Mouse (Mus musculus) spleen, adult 12 weeks (tissue): ENCODE data around the gene Bach2.

Experiments used
- DNase-seq: peaks from one replicate; pipeline ENCODE4 v3.0.0; 2022; ENCODE audit warnings: low spot score

Gene Bach2

DNA sequence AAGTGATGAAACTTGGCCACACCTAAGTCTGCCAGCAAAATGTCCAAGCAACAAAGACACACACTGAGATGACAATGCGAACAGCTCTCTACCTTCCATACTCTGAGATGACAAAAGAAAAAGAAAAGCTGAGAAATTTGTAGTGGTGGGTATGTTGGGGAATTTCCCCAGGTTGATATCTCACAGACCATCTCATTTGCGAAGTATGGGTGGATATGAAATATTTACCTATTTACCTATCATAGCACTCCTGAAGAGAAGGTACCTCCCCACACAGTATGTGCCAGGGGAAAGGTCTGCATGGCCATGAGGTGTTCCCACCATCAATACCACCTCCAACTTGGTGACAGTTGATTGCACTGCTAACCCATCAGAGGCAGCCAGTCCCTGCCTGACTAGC lies 13.4 kb upstream of the Bach2 start:
- no peak for DNase-seq

DNA sequence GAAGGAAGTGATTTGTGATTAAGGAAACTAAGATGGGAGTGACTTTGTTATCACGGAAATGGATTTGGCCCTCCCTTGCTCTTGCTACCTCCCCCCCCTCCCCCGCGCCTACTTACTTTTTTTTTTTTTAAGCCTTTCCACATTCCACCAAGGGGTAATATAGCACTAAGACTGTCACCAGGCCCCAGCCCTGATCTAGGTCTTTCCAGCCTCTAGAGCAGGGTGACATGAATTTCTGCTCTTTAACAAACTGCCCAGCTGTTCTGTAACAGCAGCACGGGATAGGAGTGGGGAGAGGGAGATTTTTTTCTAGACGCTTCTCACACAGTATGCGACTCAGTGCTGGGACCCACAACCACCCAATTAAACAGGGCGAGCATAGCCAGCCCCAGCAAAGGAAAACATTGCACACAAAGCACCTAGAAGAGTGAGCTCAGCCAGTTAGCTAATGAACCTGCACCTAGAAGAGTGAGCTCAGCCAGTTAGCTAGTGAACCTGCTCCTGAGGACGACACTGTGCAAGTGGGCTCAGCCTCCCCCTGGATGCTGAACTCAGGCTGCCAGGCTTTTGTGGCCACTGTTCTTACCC lies 10.5 kb upstream of the Bach2 start:
- no peak for DNase-seq

DNA sequence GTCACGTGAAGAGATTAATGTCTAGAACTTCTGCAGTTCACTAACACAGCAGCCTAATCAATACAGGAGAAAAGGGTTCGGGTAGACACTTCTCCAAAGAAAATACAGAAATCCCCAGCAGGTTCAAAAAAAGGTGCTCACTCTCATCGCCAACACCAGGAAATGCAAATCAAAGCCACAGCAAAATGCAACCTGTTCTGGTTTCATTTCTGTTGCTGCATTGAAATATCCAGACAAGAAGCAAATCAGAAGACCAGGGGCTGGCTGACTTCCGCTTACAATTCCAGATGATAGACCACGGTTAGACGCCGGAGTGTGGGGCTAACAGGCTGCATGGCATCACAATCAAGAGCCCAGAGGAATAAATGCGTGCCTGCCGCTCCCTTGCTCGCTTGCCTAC lies 9.3 kb upstream of the Bach2 start:
- peak; percentile 16 for DNase-seq

DNA sequence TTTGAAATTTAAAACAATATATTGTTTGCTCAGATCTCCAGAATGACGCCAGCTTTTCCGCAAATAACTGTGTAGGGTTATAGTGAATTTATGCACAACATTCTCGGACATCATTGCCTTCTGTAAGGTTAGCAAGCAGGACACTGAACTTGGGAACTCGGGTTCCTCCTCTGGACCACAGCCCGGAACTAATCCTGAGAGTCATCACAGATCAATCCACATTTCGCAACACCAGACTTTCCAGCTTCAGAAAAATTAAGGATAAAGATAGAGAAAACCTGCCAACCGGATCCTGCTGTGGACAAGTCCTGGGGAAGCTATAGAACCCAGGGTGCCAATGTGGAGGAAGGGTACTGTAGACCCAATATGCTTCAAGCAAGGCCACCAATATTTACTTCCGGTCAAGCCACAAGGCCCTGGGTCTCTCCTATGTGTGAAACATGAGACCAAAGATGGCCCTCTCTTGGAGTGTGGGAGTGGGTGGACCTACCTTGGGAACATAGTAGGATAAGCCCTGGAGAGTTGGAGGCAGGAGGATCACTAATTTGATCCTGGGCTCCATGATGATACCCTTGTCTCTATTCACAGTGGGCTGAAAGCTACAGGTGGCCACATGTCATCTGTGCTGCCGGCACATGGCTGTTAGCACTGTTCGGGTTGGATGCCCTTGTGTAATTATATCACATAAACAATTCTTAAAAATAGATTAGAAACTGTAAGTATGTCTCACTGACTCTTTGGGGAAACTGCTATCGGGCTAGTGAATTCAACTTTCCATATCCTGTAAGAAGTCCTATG lies 7.1 kb upstream of the Bach2 start:
- no peak for DNase-seq

DNA sequence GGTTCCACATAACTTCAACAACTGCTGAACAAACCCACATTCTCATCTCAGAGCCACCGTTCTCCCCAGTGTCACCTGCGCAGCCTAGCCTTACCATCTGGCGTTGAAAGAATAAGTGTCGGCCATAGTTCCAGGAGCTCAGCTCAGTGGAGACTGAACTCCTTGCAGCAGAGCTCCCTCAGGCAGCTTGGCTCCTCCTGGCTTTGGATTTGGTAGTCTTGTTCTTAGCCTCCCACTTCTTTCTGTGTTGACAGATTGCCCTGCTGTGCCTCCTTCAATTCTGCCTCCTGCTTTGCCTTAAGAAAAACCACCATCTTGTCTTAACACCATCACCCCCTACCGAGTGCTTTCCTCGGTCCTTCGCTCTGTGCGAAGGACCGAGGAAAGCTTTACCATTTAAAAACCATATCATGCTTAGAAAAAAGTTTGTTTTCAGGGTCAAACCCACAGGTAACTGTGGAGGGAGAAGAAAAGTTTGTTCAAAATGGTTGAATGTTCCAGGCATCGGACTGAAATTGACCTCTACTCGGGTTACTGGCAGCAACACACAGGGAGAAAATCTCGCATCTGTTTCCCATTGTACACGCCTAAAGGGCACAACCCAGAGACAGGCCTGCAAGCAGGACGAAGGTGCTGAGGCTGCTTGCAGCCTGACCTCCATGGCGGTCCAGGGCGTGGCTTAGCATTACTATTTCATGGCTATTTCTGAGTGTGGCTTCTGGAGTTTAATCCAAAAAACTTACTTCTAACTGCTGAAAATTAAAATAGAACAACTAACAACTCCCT lies 2.5 kb upstream of the Bach2 start:
- no peak for DNase-seq

DNA sequence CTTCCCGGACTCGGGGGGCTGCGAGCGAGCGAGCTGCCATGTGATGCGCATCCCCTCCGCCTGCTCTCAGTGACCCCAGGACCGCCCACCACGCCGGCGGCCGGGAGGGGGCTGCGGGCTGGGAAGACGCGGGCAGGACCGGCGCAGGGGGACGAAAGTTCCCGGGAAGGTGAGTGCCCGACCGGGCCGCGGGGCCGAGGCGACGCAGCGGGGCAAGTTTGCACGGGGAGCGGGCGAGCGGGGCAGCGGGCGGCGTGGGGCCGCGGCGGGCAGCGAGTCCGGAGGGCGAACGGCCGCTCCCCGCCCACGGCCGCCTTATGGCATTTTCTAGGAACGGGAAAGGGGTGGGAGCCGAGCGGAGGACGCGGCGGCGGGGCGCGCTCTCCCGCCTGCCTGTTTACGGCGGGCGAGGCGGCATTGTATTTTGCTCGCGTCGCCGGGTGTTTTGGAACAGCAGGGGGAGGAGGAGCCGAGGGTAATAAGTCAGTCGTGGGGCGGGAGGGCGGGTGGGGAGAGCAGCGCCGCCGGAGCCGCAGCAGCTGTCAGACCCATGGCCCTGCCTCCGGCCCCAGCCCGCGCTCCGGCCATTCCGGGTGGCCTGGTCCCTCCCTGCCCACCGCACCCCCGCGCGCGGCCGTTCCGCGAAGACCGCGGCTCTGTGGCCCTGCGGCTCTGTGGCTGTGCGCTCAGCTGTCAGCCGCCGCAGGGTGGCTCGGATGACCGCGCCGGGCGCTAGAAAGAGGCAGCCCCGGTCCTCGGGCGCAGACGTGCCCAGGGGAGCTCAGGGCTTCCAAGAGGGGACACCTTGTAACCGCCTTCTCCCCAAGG lies 531 bp downstream of the Bach2 start:
- peak; percentile 55 for DNase-seq

DNA sequence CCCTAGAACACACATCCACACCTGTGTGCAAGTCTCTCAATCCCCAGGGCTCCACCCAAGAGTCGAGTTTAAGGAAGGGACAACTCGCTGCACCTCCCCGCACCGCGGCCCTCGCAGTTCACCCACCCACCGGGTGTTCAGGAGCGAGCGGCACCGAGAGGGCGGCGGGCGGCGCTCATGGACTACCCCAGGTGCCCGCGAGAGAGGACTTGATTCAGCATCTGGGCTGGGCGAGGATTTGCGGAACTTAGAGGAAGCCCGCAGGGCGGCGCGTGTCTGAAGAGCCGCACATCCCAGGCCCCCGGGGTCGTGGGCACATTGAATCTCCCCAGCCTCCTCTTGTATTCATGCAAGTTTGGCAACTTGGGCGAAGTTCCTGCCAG lies 1.1 kb downstream of the Bach2 start:
- DNase-seq = peak; percentile 58

DNA sequence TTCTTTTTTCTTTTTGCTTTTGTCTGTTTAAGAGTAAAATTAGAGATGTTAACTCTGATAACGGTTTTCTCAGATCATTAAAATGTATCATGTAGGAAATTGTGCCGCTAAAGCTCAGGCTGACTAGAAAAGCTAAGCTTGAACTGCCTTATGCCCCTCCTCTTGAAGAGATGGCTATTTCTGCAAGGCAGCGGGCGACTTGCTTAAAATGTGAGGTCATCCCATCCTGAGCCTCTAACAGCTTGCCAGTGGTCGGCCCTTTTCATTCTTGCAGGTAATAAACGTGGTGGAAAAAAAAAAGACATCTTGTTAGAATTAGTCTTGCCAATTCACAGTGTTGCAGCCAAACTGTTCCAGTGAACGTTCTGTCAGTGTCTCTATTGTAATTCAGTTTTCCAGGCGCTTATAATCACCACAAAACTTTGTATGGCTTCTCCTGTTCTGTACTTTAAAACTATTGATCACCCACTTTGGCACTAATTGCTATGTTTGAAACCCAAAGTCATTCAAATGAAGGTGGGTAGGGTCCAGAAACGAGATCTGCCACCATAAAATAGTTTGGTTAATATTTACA lies 1.9 kb downstream of the Bach2 start:
- no peak for DNase-seq

DNA sequence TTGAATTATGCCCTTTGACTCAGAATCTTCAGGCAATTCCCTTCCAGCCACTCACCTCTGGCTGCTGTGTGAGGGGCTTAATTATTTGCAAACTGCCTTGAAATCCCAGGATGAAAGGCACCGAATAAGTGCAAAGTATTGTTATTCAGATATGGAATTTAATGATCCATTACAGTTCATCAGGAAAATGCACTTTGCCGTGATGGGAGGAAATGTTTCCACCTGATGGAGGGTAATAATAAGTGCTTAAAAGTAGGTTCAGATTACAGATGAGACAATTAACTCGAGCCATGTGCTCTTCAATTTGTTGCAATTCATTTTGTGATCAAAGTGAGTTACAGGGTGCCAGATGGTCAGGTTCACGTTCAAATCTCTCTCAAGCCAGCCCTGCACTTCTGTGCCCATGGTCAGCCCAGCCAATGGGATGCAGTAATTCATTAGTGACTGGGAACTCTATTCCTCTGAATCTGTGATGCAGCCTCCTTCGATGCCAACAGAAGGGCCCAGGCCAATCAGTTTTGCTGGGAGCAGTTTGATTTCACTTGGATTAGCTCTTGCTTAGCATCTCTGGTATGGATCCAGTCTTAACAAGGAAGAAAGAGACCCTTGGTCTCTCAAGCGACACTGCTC lies 2.9 kb downstream of the Bach2 start:
- no peak for DNase-seq

DNA sequence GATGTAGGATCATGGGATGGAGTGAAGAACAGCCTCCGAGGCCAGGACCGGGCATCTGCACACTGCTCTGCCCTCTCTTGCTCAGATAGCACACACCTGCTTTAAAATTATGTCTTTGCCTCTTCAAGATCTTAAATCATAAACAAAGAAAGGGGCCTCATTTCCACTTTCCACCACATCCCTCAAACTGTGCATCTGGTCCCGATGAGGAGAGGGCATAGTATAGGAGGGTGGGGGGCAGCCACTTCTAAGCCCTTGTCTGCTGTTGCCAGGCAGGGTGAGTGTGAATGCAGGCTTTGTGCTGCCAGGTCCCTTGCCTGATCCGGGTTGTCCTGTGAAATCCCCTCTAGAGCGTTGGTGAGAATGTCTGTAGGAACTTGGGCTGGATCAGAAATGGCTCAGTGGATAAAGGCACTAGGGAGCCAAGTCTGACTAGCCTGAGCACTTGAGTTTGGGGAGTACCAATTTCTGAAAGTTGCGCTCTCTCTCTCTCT lies 3.6 kb downstream of the Bach2 start:
- DNase-seq = no peak

DNA sequence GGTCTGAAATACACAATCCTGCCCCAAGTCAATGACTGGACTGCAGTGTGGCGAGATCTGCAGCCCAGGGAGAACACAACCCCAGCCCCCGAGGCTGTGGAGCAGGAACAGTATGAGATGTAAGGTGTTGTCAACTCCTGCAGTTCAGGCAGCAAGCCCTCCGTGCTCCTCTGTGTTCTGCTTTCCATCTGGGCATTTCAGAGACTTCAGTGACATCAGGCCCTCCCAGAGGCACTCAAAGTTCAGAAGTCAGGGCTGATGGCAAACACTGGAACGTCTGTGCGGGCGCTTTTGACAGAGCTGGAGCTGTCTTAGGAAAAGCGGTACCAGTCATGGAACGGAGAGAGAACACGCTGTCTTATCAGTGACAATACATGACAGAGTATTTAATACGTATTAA lies 4.9 kb downstream of the Bach2 start:
- no peak for DNase-seq

DNA sequence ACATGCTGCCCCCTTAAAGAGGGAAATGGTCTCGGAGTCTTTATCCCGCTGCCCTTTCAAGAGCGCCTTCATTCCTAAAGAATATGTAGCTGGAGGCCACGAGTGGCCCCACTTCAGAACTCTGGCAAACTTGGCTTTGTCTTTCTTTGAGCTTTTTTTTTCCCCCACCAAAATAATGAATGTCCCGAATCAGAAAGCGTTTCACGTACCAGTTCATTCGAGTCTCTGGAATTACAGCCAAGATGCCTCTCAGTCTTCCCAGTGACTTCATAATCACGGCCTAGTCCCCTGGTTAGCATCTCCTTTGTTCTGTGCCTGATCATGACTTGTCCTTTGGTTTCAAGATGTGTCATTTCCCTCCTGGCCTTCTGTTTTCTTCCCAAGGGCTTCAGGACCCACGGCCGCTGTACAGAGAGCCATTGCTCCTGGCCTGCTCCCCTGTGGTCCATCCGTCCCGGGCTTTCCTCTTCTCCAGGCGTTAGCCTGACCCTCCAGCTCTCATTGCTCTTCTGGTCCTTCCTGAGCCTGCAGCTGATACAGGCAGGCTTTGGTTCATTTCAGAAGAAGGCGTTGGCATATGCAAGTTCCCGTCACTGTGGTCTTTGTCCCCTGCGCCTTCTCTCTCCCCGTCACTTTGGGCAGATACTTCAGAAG lies 5.6 kb downstream of the Bach2 start:
- no peak for DNase-seq

DNA sequence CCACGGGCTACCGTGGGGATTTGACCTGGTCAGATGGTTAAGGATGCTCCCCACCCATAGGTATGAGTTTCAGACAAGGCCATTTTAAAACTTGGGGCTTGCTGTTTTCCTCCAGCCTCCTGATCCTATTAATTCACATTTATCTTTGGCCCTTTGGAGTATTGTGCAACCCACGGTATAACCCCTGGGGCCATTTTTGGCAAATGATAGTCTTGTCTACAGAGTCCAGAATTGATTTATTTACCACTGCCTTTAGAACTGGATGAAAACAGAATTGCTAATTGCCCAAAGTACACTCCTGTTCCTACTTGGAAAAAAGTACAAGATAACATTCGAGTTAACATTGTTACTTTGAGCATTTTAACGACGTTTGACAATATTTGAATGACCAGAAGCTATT lies 7.0 kb downstream of the Bach2 start:
- no peak for DNase-seq

DNA sequence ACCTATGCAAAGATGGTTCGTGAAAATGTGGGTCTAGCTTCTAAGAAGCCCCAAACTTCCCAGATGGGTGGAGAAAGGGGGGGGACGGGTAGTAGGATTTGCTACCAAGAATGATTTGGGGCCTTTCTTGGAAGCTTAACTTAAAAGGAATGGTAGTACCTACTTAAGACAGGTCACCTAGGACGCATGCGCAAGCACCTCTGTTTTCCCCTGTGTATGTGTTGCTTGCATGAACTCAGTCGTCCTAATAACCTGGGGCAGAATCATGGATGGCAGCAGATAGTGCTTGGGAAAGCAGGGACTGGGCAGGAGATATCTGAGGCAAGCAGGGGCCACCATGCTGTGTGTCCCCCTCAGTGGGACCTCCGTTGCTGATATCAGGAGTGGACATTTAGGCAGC lies 7.4 kb downstream of the Bach2 start:
- no peak for DNase-seq

DNA sequence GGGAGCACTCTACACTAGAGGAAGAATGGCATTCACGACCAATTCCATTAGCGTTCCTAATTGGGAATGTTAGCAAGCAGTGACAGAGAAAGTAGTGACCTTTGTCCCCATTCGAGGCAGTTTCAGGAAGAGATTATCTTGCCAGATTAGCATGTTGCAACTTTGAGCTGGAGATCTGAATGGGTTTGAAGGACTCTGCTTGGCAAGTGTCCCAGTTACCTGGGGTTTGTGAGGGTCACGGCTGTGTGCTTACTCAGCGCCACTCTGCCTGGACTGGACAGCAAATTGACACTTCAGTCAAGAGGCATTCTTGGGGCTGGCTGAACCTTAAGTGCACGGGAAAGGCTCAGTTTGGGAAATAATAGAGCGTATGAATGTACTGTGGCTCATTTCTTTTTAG lies 8.2 kb downstream of the Bach2 start:
- DNase-seq = no peak

DNA sequence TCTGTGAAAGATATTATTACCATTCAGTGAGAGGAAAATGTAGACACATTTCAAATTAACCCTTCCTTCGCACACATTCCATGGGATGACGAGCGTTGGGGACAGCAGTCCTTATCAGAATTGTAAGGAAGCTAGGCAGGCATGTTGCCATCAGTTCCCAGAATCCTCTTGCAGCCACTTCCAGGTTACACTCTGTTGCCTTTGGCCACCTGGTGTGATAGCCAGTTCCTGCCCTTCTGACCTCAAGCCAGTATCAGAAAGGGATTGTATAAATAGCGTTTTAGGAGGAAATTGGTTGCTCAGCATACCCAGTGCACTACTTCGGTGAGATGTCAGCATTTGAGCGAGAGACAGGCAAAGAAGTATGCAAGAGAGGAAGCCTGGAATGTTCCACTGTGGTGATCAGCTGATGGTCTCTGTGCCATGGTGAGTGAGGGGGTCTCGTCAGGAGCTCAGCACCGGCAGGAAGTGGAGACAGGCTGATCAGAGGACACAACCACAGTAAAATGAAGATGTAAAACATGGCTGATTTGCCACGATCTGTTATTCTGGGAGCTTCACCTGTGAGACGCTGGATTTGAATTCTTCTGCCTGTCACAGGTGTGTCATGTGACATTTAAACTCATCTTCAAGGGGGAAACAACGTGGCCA lies 9.0 kb downstream of the Bach2 start:
- no peak for DNase-seq

DNA sequence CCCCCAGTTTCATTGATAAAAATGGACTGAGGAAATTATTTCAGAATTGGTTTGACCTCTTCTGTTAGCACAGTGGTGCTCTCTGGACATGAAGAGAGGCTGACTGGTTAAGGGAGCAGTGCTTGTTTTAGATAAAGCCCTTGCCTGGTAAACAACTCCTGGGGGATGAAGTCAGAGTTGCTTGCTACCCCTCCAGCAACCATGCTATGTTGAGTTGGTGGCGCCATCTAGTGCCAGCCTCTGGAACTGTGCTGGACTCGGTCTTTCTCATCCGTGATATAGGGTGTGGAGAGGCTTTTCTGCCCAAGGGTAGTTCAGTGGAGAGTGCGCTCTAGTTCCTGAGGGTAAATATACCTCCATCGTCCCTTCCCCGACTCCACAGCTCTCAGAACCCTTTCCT lies 9.6 kb downstream of the Bach2 start:
- DNase-seq = peak; percentile 79

DNA sequence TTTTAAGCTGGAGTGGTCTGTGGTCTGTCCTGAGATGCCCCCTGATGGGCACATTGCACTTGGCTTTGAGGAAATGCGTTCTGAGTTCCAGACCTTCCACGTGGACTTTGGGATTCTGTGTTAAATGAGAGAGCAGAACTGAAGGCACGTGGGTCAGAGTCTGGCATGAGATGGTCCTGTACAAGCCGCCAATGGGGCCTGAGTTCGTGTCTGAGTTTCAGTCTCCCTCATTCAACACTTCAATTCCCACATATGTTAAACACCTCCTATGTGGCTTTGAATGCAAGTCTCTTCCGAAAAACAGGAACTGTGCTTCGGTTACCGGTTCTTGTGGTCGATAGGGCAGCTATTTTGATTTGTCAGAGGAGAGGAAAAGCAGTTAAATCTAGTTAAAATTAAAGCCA lies 10.4 kb downstream of the Bach2 start:
- peak; percentile 40 for DNase-seq

DNA sequence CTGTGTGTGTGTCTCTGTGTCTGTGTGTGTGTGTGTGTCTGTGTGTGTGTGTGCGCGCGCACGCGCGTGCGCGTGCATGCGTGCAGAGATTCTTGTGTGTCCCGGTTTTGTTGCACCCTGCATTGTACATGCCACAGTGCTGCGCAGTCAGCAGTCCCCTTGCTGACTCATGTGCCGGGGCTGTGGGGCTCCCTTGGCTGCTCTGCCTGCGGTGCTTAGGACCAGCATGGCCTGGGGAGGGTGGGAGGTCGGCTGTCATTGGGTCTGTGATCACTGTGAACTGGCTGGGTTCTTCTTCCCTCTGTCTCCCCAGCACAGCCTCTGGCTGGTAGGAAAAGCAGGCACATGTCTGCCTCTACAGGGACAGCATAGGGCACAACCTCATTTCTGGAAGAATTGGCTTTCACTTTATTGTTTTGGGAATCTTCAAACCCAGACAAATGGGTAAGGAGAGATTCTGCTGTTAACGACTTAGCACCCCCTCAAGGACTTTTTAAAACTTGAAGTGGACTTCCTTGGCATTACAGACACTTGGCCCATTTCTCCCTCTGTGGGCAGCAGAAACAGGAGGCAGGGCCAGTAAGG lies 11.2 kb downstream of the Bach2 start:
- DNase-seq = peak; percentile 17
